Mouse (Mus musculus): Measurements from ENCODE around the gene Amdhd1.

DNA sequence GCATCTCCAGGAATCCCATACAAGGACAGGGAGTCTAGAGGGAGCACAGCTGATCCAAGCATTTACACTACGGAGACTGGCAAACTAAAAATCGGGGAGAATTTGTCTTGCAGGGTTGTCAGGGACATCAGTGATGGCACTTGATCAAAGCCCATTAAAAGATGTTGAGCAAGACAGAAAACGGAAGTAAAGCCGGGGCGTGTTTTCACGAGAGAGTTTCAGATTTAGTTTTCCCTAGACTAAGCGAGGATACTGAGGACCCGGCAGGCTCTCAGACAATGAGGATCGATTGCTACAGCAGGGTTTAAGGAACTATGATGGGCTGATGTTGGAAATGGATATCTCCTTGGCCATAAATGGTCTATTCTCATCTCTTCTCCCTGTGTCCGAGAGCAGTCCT is 27.2 kb upstream of the Amdhd1 start:
- TF ChIP-seq CTCF (IDR thresholded peaks at IDR 0.05; ENCODE audit: low read depth) (no peak), EP300 (IDR thresholded peaks at IDR 0.05; ENCODE audit: low read depth) (no peak)

Data from liver, embryonic 14.5 days (tissue).